ENCODE assay signal across 8 mouse cellular contexts in the genomic region with DNA sequence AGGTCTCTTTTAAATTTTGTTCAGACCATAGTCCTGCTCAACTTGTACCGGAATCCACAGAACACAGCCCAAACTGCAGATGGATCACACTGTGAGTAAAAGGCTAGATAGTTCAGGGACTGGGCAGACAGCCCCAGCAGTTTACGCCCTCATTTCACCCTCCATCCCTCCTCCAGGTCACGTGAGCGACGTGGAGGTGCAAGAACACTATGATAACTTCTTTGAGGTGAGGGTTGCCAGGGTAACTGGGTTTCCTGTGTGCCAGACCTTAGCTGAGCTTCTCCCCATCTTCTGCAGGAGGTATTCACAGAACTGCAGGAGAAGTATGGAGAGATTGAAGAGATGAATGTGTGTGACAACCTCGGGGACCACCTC. TPM values are rescaled to one million over a fixed set of nuclear protein-coding genes. Genes with fewer than 3 reads are reported as not detected.
DNase-seq lines count a peak whose midpoint lies in the region; ATAC-seq and TF ChIP-seq lines count a peak whose summit lies in the region.

No protein-coding gene starts in this region.

- H3K4me3 ChIP-seq in liver, adult 2 months (ENCODE audit: insufficient read depth, low read depth, low read length) = peak overlapping the region; percentile 75
- peak overlapping the region; percentile 50 for H3K4me3 ChIP-seq in cortical plate, adult 2 months (ENCODE audit: insufficient read depth, low read length)
- peak overlapping the region; percentile 86 for H3K4me3 ChIP-seq in intestine, postnatal 0 days (ENCODE audit: low read depth, low read length)
- peak overlapping the region; percentile 69 for H3K4me3 ChIP-seq in olfactory bulb, adult 2 months (ENCODE audit: insufficient read depth, low read depth, low read length)

- H3K9ac ChIP-seq in liver, adult 2 months (ENCODE audit: low read depth, low read length) = no peak overlapping the region
- H3K9ac ChIP-seq in intestine, postnatal 0 days (ENCODE audit: low read depth, low read length) = no peak overlapping the region

- 32% methylated on average over 6 of the region's 6 CpGs for WGBS in liver, adult 2 months
- 18% methylated on average over 6 of the region's 6 CpGs for WGBS in intestine, postnatal 0 days
- WGBS in olfactory bulb, adult 2 months = 18% methylated on average over 6 of the region's 6 CpGs

- H3K4me2 ChIP-seq in intestine, postnatal 0 days (replicated peaks; ENCODE audit: low read depth) = peak overlapping the region; percentile 78

- peaks cover 4% of the 10 kb centered on the region; the same call in 1 of the 2 replicates for H3K36me3 ChIP-seq in liver, adult 2 months (ENCODE audit: control insufficient read depth, insufficient read depth, low read length)
- H3K36me3 ChIP-seq in intestine, postnatal 0 days (ENCODE audit: control insufficient read depth, insufficient read depth) = peaks cover 35% of the 10 kb centered on the region

- H3K79me2 ChIP-seq in liver, adult 2 months (ENCODE audit: control insufficient read depth, insufficient read depth, low read length) = no peaks in the 10 kb centered on the region

- DNase-seq in liver, adult 2 months (ENCODE audit: extremely low read depth, low read depth, low spot score) = no peak
- DNase-seq in liver = no peak
- no peak for DNase-seq in gastrocnemius, postnatal 25 days
- DNase-seq in left cerebral cortex, adult 18-20 months (ENCODE audit: low spot score in 2 of 2) = no peak

- TF ChIP-seq CTCF in liver, adult 2 months (IDR thresholded peaks at IDR 0.05; ENCODE audit: low read depth, low read length) = no peak
- no peak for TF ChIP-seq CTCF in cortical plate, adult 2 months (IDR thresholded peaks at IDR 0.05; ENCODE audit: extremely low read depth, insufficient read depth, low read length)
- TF ChIP-seq CTCF in intestine, postnatal 0 days (IDR thresholded peaks at IDR 0.05; ENCODE audit: low read depth) = no peak
- TF ChIP-seq CTCF in olfactory bulb, adult 2 months (IDR thresholded peaks at IDR 0.05; ENCODE audit: insufficient read depth, low read depth, low read length) = no peak

- H3K27me3 ChIP-seq in liver, adult 2 months (ENCODE audit: control insufficient read depth, insufficient read depth, low read length) = no peaks in the 10 kb centered on the region
- no peaks in the 10 kb centered on the region for H3K27me3 ChIP-seq in intestine, postnatal 0 days (replicated peaks; ENCODE audit: control insufficient read depth, insufficient read depth, low read length)

- no peaks in the 10 kb centered on the region for H3K9me3 ChIP-seq in intestine, postnatal 0 days (ENCODE audit: control insufficient read depth)

- TF ChIP-seq POLR2A in liver, adult 2 months (IDR thresholded peaks at IDR 0.05; ENCODE audit: extremely low read depth, insufficient read depth, low read length) = no peak
- no peak for TF ChIP-seq POLR2A in cortical plate, adult 2 months (IDR thresholded peaks at IDR 0.05; ENCODE audit: extremely low read depth, insufficient read depth, low read length)
- TF ChIP-seq POLR2A in olfactory bulb, adult 2 months (IDR thresholded peaks at IDR 0.05; ENCODE audit: insufficient read depth, low read depth, low read length) = no peak

- H3K4me1 ChIP-seq in liver, adult 2 months (ENCODE audit: control insufficient read depth, insufficient read depth, low read length) = peaks cover 9% of the 10 kb centered on the region
- peaks cover 3% of the 10 kb centered on the region; the same call in 1 of the 2 replicates for H3K4me1 ChIP-seq in cortical plate, adult 2 months (ENCODE audit: control insufficient read depth, insufficient read depth, low read length)
- H3K4me1 ChIP-seq in intestine, postnatal 0 days (replicated peaks; ENCODE audit: control insufficient read depth, insufficient read depth, low read length) = no peaks in the 10 kb centered on the region
- H3K4me1 ChIP-seq in olfactory bulb, adult 2 months (ENCODE audit: control insufficient read depth, insufficient read depth, low read length) = peaks cover 12% of the 10 kb centered on the region

- no peak for ATAC-seq in intestine, postnatal 0 days
- ATAC-seq in cerebellum, adult (ENCODE audit: insufficient number of reproducible peaks, low FRiP score, low TSS enrichment) = no peak

- no peak overlapping the region for H3K27ac ChIP-seq in liver, adult 2 months (replicated peaks; ENCODE audit: insufficient read depth, low read depth, low read length)
- no peak overlapping the region for H3K27ac ChIP-seq in cortical plate, adult 2 months (ENCODE audit: insufficient read depth, low read length)
- H3K27ac ChIP-seq in intestine, postnatal 0 days (ENCODE audit: low read depth, low read length) = no peak overlapping the region; the same call in 1 of the 2 replicates
- H3K27ac ChIP-seq in olfactory bulb, adult 2 months (ENCODE audit: insufficient read depth, low read depth, low read length) = 0 out of 2 replicates have a peak overlapping the region, but pooled peaks have one; percentile 4

RNA-seq across cellular contexts. Expression of a gene that starts 0.5 kb away (rescaled TPM):
- 34.9 and 38.0 TPM in 2 replicates for total RNA-seq in liver, adult 2 months (2014; rRNA removed)
- polyA plus RNA-seq in liver, adult 2 months (2012; rRNA removed) = 126 and 149 TPM in 2 replicates
- polyA plus RNA-seq in cortical plate, adult 2 months (2012; rRNA removed) = 127 and 133 TPM in 2 replicates
- polyA plus RNA-seq in intestine, postnatal 0 days (2015; fragmentation: Nextera tagmentation; extraction: Ambion mirVana) = 247 and 259 TPM in 2 replicates
- not detected in 2 replicates for polyA plus RNA-seq in olfactory bulb, adult 2 months (2012; ENCODE audit: insufficient read depth, insufficient read length, low replicate concordance, missing spikeins)
- 10 to 100 TPM; 91.2 to 92.1 TPM for total RNA-seq in gastrocnemius, postnatal 25 days (2021)
- 10 to 100 TPM; 87.7 to 94.4 TPM for total RNA-seq in left cerebral cortex, adult 18-20 months (2021)

RNA-seq across cellular contexts. Expression of a gene that starts 0.7 kb away (rescaled TPM):
- total RNA-seq in liver, adult 2 months (2014; rRNA removed) = 1.9 and 2.8 TPM in 2 replicates
- 0.70 and 0.91 TPM in 2 replicates for polyA plus RNA-seq in liver, adult 2 months (2012; rRNA removed)
- 4.7 and 5.5 TPM in 2 replicates for polyA plus RNA-seq in cortical plate, adult 2 months (2012; rRNA removed)
- 0.83 and 1.2 TPM in 2 replicates for polyA plus RNA-seq in intestine, postnatal 0 days (2015; fragmentation: Nextera tagmentation; extraction: Ambion mirVana)
- not detected in 2 replicates for polyA plus RNA-seq in olfactory bulb, adult 2 months (2012; ENCODE audit: insufficient read depth, insufficient read length, low replicate concordance, missing spikeins)
- 1 to 10 TPM; 1.6 to 2.2 TPM for total RNA-seq in gastrocnemius, postnatal 25 days (2021)
- total RNA-seq in left cerebral cortex, adult 18-20 months (2021) = 1 to 10 TPM; 7.5 to 8.1 TPM

RNA-seq across cellular contexts. Expression of a gene that starts 0.8 kb away (rescaled TPM):
- 12.4 and 16.2 TPM in 2 replicates for total RNA-seq in liver, adult 2 months (2014; rRNA removed)
- polyA plus RNA-seq in liver, adult 2 months (2012; rRNA removed) = 31.3 and 34.6 TPM in 2 replicates
- polyA plus RNA-seq in cortical plate, adult 2 months (2012; rRNA removed) = 90.9 and 97.0 TPM in 2 replicates
- polyA plus RNA-seq in intestine, postnatal 0 days (2015; fragmentation: Nextera tagmentation; extraction: Ambion mirVana) = 65.9 and 68.6 TPM in 2 replicates
- not detected in 2 replicates for polyA plus RNA-seq in olfactory bulb, adult 2 months (2012; ENCODE audit: insufficient read depth, insufficient read length, low replicate concordance, missing spikeins)
- total RNA-seq in gastrocnemius, postnatal 25 days (2021) = 10 to 100 TPM; 54.1 to 55.6 TPM
- 10 to 100 TPM; 64.4 to 71.5 TPM for total RNA-seq in left cerebral cortex, adult 18-20 months (2021)

RNA-seq across cellular contexts. Expression of a gene that starts 1.3 kb away (rescaled TPM):
- 0.55 TPM in 1 of 2 replicates, not detected in the other for total RNA-seq in liver, adult 2 months (2014; rRNA removed)
- 2.3 and 4.2 TPM in 2 replicates for polyA plus RNA-seq in liver, adult 2 months (2012; rRNA removed)
- 3.4 and 4.4 TPM in 2 replicates for polyA plus RNA-seq in cortical plate, adult 2 months (2012; rRNA removed)
- 0.73 and 1.2 TPM in 2 replicates for polyA plus RNA-seq in intestine, postnatal 0 days (2015; fragmentation: Nextera tagmentation; extraction: Ambion mirVana)
- polyA plus RNA-seq in olfactory bulb, adult 2 months (2012; ENCODE audit: insufficient read depth, insufficient read length, low replicate concordance, missing spikeins) = not detected in 2 replicates
- total RNA-seq in gastrocnemius, postnatal 25 days (2021) = under 1 TPM; 0.46 to 0.75 TPM
- total RNA-seq in left cerebral cortex, adult 18-20 months (2021) = 1 to 10 TPM; 2.9 to 4.7 TPM

RNA-seq across cellular contexts. Expression of a gene that starts 4.3 kb away (rescaled TPM):
- total RNA-seq in liver, adult 2 months (2014; rRNA removed) = 2.7 and 4.0 TPM in 2 replicates
- polyA plus RNA-seq in liver, adult 2 months (2012; rRNA removed) = 18.8 and 22.4 TPM in 2 replicates
- 71.9 and 72.7 TPM in 2 replicates for polyA plus RNA-seq in cortical plate, adult 2 months (2012; rRNA removed)
- polyA plus RNA-seq in intestine, postnatal 0 days (2015; fragmentation: Nextera tagmentation; extraction: Ambion mirVana) = 31.4 and 33.9 TPM in 2 replicates
- not detected in 2 replicates for polyA plus RNA-seq in olfactory bulb, adult 2 months (2012; ENCODE audit: insufficient read depth, insufficient read length, low replicate concordance, missing spikeins)
- 10 to 100 TPM in 1 of 2 experiments, 1 to 10 TPM in 1; 8.4 to 10.3 TPM for total RNA-seq in gastrocnemius, postnatal 25 days (2021)
- total RNA-seq in left cerebral cortex, adult 18-20 months (2021) = 10 to 100 TPM; 56.8 to 60.4 TPM

Comparison
In these comparisons a context has a peak if more than half of its experiments do, and no peak if none do; other contexts are left out.
1. RNA of a gene that starts 0.5 kb away (polyA plus RNA-seq): 247 to 259 TPM in intestine, postnatal 0 days, 127 to 133 TPM in cortical plate, adult 2 months and 126 to 149 TPM in liver, adult 2 months; not detected in olfactory bulb, adult 2 months; every median in the first group is over 100 times any median in the second.
2. RNA of a gene that starts 0.8 kb away (polyA plus RNA-seq): 90.9 to 97.0 TPM in cortical plate, adult 2 months, 65.9 to 68.6 TPM in intestine, postnatal 0 days and 31.3 to 34.6 TPM in liver, adult 2 months; not detected in olfactory bulb, adult 2 months; every median in the first group is over 10 times any median in the second.
3. Peak in every context shown above with its lines, with median percentiles within 50 percentile points of each other: H3K4me3 ChIP-seq.